ENCODE assay signal across 16 mouse cellular contexts in genomic region chr15:54114096-54114512, GRCm38 (mm10).
DNase-seq lines count a peak whose midpoint lies in the region; ATAC-seq and TF ChIP-seq lines count a peak whose summit lies in the region.
"Had no signal": no experiment of that assay in that cellular context is flagged by ENCODE, and none has a peak within 500 bp of the region (broad histone marks: within the 10 kb centered on the region; RNA-seq: fewer than 3 reads in every experiment).

No protein-coding gene starts in this region.

- peak; percentile 98 for ATAC-seq in intestine, postnatal 0 days
- no peak for ATAC-seq in cerebellum, adult (ENCODE audit: insufficient number of reproducible peaks, low FRiP score, low TSS enrichment)
- ATAC-seq: forebrain, embryonic 16.5 days had no signal

- TF ChIP-seq POLR2A in bone marrow macrophage, adult 2 months (IDR thresholded peaks at IDR 0.05; ENCODE audit: borderline replicate concordance, low read depth, low read length) = no peak

- H3K9me3 ChIP-seq in intestine, postnatal 0 days (ENCODE audit: control insufficient read depth) = no peaks in the 10 kb centered on the region
- H3K9me3 ChIP-seq: embryonic facial prominence, embryonic 12.5 days; heart, embryonic 13.5 days; midbrain, embryonic 10.5 days; neural tube, embryonic 13.5 days had no signal

- 0 out of 2 replicates have a peak overlapping the region, but pooled peaks have one; percentile 14 for H3K27ac ChIP-seq in bone marrow macrophage, adult 2 months (ENCODE audit: insufficient read depth, low read depth, low read length)
- peak overlapping the region; percentile 11; the same call in 1 of the 2 replicates for H3K27ac ChIP-seq in intestine, postnatal 0 days (ENCODE audit: low read depth, low read length)
- no peak overlapping the region for H3K27ac ChIP-seq in layer of hippocampus, adult 2 months
- H3K27ac ChIP-seq: embryonic facial prominence, embryonic 12.5 days; heart, embryonic 13.5 days; midbrain, embryonic 10.5 days; neural tube, embryonic 13.5 days had no signal

- TF ChIP-seq CTCF in bone marrow macrophage, adult 2 months (IDR thresholded peaks at IDR 0.05; ENCODE audit: low read depth, low read length) = no peak
- no peak for TF ChIP-seq CTCF in intestine, postnatal 0 days (IDR thresholded peaks at IDR 0.05; ENCODE audit: low read depth)
- no peak for TF ChIP-seq CTCF in layer of hippocampus, adult 2 months (conservative IDR thresholded peaks at IDR 0.05)

- peak; percentile 50 for DNase-seq in lung, postnatal 10 days
- peak; percentile 9 for DNase-seq in yolk sac, embryonic 10.5 days (ENCODE audit: low spot score)
- DNase-seq in layer of hippocampus, adult 2 months (ENCODE audit: low spot score in 2 of 2) = no peak
- DNase-seq in adrenal gland, postnatal 4 days (ENCODE audit: low spot score in 2 of 2) = no peak
- DNase-seq: adrenal gland, adult 2 months; cerebellum, adult 11-12 months; kidney, postnatal 10 days; layer of hippocampus, adult 9-11 months had no signal

- H3K4me3 ChIP-seq in bone marrow macrophage, adult 2 months (ENCODE audit: insufficient read depth, low read length) = no peak overlapping the region
- no peak overlapping the region for H3K4me3 ChIP-seq in intestine, postnatal 0 days (ENCODE audit: low read depth, low read length)
- no peak overlapping the region for H3K4me3 ChIP-seq in layer of hippocampus, adult 2 months
- H3K4me3 ChIP-seq: embryonic facial prominence, embryonic 12.5 days; heart, embryonic 13.5 days; midbrain, embryonic 10.5 days; neural tube, embryonic 13.5 days had no signal

- H3K27me3 ChIP-seq in intestine, postnatal 0 days (replicated peaks; ENCODE audit: control insufficient read depth, insufficient read depth, low read length) = no peaks in the 10 kb centered on the region
- H3K27me3 ChIP-seq: embryonic facial prominence, embryonic 12.5 days; heart, embryonic 13.5 days; neural tube, embryonic 13.5 days had no signal

- H3K4me1 ChIP-seq in bone marrow macrophage, adult 2 months (ENCODE audit: control insufficient read depth, insufficient read depth, low read length) = peaks cover 6% of the 10 kb centered on the region
- no peaks in the 10 kb centered on the region for H3K4me1 ChIP-seq in intestine, postnatal 0 days (replicated peaks; ENCODE audit: control insufficient read depth, insufficient read depth, low read length)
- H3K4me1 ChIP-seq: embryonic facial prominence, embryonic 12.5 days; heart, embryonic 13.5 days; midbrain, embryonic 10.5 days; neural tube, embryonic 13.5 days had no signal

- no peak overlapping the region for H3K4me2 ChIP-seq in intestine, postnatal 0 days (replicated peaks; ENCODE audit: low read depth)
- H3K4me2 ChIP-seq: embryonic facial prominence, embryonic 12.5 days; heart, embryonic 13.5 days; neural tube, embryonic 13.5 days had no signal

- H3K36me3 ChIP-seq in intestine, postnatal 0 days (ENCODE audit: control insufficient read depth, insufficient read depth) = no peaks in the 10 kb centered on the region
- H3K36me3 ChIP-seq: embryonic facial prominence, embryonic 12.5 days; heart, embryonic 13.5 days; midbrain, embryonic 10.5 days; neural tube, embryonic 13.5 days had no signal

- WGBS in intestine, postnatal 0 days = 29% methylated on average over 5 of the region's 5 CpGs

- H3K9ac ChIP-seq in intestine, postnatal 0 days (ENCODE audit: low read depth, low read length) = no peak overlapping the region
- H3K9ac ChIP-seq: embryonic facial prominence, embryonic 12.5 days; heart, embryonic 13.5 days; neural tube, embryonic 13.5 days had no signal

Comparison
In these comparisons a context has a peak if more than half of its experiments do, and no peak if none do; other contexts are left out.
1. DNase-seq: peak in lung, postnatal 10 days (single experiment) and yolk sac, embryonic 10.5 days (single experiment); none in layer of hippocampus, adult 2 months (0 of 2) and adrenal gland, postnatal 4 days (0 of 2).